ENCODE assay signal across 19 mouse cellular contexts in genomic region chr12:30891438-30891837, GRCm38 (mm10). TPM values are rescaled to one million over a fixed set of nuclear protein-coding genes. Genes with fewer than 3 reads are reported as not detected.
"Had no signal": no experiment of that assay in that cellular context is flagged by ENCODE, and none has a peak within 500 bp of the region (broad histone marks: within the 10 kb centered on the region; RNA-seq: fewer than 3 reads in every experiment).

No protein-coding gene starts in this region.

- DNase-seq: lung, adult 2 months; lung, postnatal 14 days; lung, postnatal 36 days; midbrain, embryonic 14.5 days; right cerebral cortex, postnatal 14 days; thymus, adult 2 months; thymus, postnatal 25 days; thymus, postnatal 4 days had no signal

- H3K27me3 ChIP-seq: midbrain, embryonic 12.5 days; neural tube, embryonic 12.5 days; stomach, embryonic 15.5 days had no signal

- H3K27ac ChIP-seq: lung, embryonic 15.5 days; macrophage; midbrain, embryonic 12.5 days; neural tube, embryonic 12.5 days; stomach, embryonic 15.5 days; stomach, postnatal 0 days had no signal

- H3K4me1 ChIP-seq: lung, embryonic 15.5 days; megakaryocyte, embryonic 14.5 days; midbrain, embryonic 12.5 days; neural tube, embryonic 12.5 days; stomach, embryonic 15.5 days had no signal

- H3K4me2 ChIP-seq: lung, embryonic 15.5 days; midbrain, embryonic 12.5 days; neural tube, embryonic 12.5 days; stomach, embryonic 15.5 days had no signal

- ATAC-seq: lung, postnatal 0 days had no signal

- H3K9ac ChIP-seq: lung, embryonic 15.5 days; midbrain, embryonic 12.5 days; neural tube, embryonic 12.5 days; stomach, embryonic 15.5 days had no signal

- H3K9me3 ChIP-seq: lung, embryonic 15.5 days; megakaryocyte, embryonic 14.5 days; midbrain, embryonic 12.5 days; neural tube, embryonic 12.5 days; stomach, embryonic 15.5 days had no signal

- H3K4me3 ChIP-seq: lung, embryonic 15.5 days; megakaryocyte, embryonic 14.5 days; midbrain, embryonic 12.5 days; neural tube, embryonic 12.5 days; stomach, embryonic 15.5 days had no signal

RNA-seq across cellular contexts. Expression of gene Alkal2, which starts 7.3 kb away (rescaled TPM):
- polyA plus RNA-seq: liver, embryonic 16.5 days; macrophage; spleen, adult 2 months; testis, adult 2 months had no signal
